Mouse (Mus musculus): ENCODE data around the gene Tomm20.

DNA sequence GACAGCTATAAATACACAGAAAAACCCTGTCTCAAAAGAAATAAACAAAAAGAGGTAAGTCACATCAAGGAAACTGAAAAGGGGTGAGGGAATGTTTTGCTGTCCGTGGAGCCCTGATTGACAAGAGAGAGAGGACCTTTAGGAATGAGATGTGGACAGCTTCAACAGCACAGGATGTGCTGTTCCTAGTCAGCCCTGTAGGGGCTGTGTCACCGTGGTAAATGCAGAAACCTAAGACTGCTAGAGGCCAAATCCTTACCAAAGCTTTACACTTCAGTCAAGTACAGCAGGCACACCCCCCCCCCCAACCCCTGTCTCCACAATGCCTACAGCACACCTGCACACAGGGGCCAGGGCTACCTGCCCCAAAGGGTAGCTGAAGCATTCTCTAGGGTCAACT lies 13.9 kb downstream of the Tomm20 start:
- TF ChIP-seq TAL1 (IDR thresholded peaks at IDR 0.05; ENCODE audit: low read length) (no peak), GATA1 (IDR thresholded peaks at IDR 0.05; ENCODE audit: low read length) (no peak)

Data from erythroblast, embryonic 14.5 days (primary cell).